Mouse (Mus musculus) T-helper 17 cell (primary cell): Measurements from ENCODE around the gene Tor4a.

ENCODE experiments used
- in situ Hi-C, 2 experiments: fragments of 300-600 bp; cut with MboI, MseI; formaldehyde crosslinking; loops; 1 replicate in 1 of 2; 2 replicates in 1 of 2; pipeline ENCODE4 v1.15.1; 2025; ENCODE audit warnings: high pct_unique_total_duplicates in 2 of 2

Gene Tor4a

GRCm38 (mm10) chr2:25171769-25172153 lies 24.9 kb downstream of the Tor4a start:
- in situ Hi-C loops: no loop called here

DNA sequence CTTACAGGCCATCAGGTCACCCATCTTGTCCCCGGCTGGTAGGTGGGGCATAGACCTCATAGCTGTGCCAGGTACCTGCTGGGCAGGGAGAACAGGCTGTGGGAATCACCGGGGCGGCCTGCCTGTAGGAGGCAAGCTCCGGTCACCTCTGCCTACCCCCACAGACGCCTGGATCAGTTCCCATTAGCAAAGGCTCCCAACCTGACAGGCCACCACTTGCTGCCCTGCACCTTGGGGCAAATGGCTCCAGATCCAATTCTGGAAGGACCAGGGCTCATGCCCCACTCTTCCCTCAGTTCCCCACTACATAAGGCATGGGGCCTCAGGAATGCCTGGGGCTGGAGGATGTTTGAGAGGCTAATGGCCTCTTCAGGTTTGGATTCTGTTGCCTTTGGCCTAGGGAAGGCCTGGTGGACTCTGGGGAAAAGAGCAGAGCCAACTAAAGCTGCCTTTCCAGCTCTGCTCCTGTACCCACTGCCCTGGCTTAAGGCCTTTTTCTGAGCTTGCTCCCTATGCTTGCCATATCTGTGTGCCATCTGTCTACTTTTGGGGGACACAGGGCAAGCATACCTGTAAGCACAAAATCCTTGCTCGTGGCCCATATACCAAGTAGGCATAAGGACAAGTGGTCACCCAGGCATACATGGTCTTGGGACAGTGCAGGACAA lies 25.5 kb downstream of the Tor4a start:
- in situ Hi-C loops: no loop called here

DNA sequence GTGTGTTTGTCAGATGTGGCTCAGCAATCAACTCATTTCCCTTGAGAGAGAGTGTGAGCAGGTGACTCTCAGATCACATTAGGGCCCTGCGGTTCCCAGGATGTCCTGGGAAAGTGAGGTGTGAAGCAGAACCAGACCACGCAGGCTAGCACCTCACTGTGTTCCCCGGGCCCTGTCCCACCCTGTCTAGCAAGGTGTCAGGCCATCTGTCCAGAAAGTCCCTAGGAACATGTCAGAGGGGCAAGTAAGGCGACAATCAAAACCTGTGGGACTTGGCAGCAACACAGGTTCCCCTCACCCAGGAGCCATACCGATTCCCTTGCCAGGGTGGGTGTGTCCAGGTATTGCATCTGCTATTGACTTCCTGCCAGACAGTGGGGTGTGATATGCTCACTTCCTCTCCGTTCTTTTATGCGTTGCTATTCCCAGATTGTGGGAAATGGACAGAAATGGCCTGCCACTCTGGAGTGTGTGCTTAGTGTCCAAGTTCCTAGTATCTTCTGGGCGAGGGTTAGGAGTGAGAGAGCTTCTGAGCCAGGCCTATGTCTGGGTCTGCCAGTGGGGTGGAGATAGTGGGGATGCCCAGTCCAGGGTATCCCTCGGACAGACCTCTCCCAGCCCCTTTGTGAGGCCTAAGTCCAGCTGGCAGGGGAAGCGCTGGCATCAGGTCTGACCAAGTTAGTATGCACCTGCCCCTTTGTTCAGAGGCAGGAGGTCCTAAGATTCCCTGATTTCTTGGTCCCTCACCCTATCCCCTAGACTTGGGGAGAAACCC lies 26.2 kb downstream of the Tor4a start:
- in situ Hi-C loops: no loop called here

- in situ Hi-C loops: no loop called here
Observed at GRCm38 (mm10) chr2:25169778-25170177, 26.9 kb downstream of the Tor4a start.

GRCm38 (mm10) chr2:25168665-25168978 lies 28.1 kb downstream of the Tor4a start:
- in situ Hi-C loops: no loop called here

DNA sequence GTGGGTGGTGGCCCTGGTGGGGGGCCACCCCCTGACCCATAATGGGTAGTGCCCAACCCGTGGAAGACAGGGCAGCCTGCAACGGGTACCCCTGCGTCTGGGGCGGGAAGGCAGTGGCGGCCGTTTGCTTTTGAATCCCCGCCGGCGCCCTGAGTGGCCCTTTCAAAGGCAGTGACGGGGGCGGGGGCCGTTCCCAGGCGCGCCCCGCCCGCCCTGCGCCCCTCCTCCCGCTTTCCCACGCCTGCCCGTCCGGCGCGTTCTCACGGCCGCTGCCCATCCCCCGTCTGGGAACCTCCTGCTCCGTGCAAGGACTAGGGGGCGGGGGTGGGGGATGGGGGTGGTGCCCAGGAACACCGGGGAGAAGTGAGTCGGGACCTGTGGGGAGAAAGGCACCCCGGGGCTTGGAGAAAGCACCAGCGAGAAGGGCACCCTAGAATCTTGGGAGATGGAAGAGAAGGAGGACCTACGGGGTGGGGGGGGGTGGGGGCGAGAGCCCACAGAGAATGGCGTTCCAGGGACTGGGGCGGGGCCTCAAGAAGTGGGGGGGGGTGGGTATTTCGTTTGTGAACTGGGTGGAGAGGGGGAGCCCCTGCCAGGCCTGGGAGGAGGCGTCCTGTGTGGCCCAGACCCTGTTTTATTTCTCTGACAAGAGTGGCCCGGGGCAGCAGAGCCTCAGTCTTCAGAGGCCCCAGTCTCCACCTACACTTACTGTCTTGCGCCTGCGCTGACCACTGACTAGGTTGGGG lies 28.6 kb downstream of the Tor4a start:
- in situ Hi-C loops: no loop called here

- in situ Hi-C loops: no loop called here
Observed at GRCm38 (mm10) chr2:25167481-25167880, 29.2 kb downstream of the Tor4a start.

- in situ Hi-C loops: loop anchor here in 1 of 2 experiments (10.0 kb wide), 1 partner anchor 1403 kb away; no protein-coding TSS in a partner anchor
Observed at GRCm38 (mm10) chr2:25157655-25158054, 39.0 kb downstream of the Tor4a start.

- in situ Hi-C loops: loop anchor here in 1 of 2 experiments (10.0 kb wide), 1 partner anchor 1402 kb away; no protein-coding TSS in a partner anchor
Observed at GRCm38 (mm10) chr2:25156990-25157389, 39.7 kb downstream of the Tor4a start.

DNA sequence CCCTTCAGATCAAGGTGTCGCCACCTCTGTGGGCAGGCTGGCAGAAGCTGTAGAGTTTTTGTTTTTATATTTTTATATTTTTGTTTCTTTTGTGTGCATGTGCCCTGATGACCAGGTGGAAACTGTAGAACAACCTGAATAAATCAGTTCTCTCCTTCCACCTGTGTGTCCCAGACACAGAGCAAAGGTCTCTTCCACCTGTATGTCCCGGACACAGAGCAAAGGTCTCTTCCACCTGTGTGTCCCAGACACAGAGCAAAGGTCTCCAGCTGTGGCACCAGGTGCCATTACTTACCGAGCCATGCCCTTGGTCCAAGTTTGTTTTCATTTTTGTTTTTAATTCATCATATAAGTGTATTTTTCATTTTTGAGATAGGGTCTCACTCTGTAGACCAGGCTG lies 40.5 kb downstream of the Tor4a start:
- in situ Hi-C loops: loop anchor here in 1 of 2 experiments (10.0 kb wide), 1 partner anchor 1401 kb away; no protein-coding TSS in a partner anchor

DNA sequence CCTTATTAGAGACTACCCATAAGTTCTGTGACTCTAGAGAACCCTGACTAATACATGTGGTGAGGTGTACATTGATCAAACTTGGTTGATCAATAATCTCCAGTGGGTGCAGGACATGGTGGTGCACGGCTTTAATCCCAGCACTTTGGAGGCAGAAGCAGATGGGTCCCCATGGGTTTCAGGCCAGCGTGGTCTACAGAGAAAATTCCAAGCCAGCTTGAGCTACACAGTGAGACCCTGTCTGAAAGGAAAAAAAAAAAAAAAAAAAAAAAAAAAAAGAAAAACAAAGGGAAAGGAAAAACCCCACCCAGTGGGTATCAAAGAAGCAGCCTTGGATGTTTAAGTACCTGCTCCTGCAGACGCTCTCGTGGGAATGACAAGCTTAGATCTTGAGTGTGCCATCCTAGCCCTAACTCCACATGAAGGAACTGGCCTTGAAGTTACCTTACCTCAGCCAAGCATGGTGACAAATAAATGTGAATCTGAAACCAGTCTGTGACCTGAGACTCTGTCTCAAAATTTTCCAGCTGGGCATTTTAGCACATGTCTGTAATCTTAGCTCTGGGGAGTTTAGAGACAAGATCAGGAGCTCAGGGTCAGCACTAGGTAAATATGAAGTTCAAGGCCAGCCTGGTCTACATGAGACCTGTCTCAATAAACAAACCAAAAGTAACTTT lies 45.3 kb downstream of the Tor4a start:
- in situ Hi-C loops: loop anchor here in 1 of 2 experiments (10.0 kb wide), 1 partner anchor 1397 kb away; no protein-coding TSS in a partner anchor

- in situ Hi-C loops: loop anchor here (5.0 to 10.0 kb wide), 2 partner anchors 62 to 1395 kb away; no protein-coding TSS in a partner anchor
Observed at GRCm38 (mm10) chr2:25149643-25150042, 47.0 kb downstream of the Tor4a start.

- in situ Hi-C loops: loop anchor here in 1 of 2 experiments (5.0 kb wide), 1 partner anchor 61 kb away; no protein-coding TSS in a partner anchor
Observed at GRCm38 (mm10) chr2:25147892-25148291, 48.8 kb downstream of the Tor4a start.

GRCm38 (mm10) chr2:25147398-25147797 lies 49.3 kb downstream of the Tor4a start:
- in situ Hi-C loops: loop anchor here in 1 of 2 experiments (5.0 kb wide), 1 partner anchor 60 kb away; no protein-coding TSS in a partner anchor

DNA sequence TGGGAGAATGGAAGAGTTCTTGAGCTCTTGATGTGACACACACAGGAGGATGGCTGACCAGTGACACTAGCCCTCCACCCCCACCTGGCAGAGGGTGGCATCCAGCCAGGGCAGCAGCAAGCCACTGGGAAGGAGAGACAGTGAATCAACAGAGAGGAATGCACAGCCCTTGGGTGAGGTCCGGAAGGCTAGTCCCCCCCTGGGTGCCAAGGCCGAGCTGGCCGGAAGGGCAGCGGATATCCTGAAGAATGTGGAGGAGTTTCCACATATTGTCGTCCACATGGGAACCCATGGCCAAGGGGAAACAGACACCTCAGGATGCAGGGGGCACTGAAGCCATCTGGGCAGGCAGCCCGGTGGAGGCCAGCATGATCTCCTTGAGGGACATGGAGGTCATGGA lies 51.3 kb downstream of the Tor4a start:
- in situ Hi-C loops: loop anchor here in 1 of 2 experiments (5.0 kb wide), 1 partner anchor 58 kb away; no protein-coding TSS in a partner anchor
